ENCODE assay signal across 33 mouse cellular contexts in genomic region chr1:21729131-21729530, GRCm38 (mm10).
"Had no signal": no experiment of that assay in that cellular context is flagged by ENCODE, and none has a peak within 500 bp of the region (broad histone marks: within the 10 kb centered on the region; RNA-seq: fewer than 3 reads in every experiment).

No protein-coding gene starts in this region.

- H3K27me3 ChIP-seq: heart, embryonic 12.5 days; heart, embryonic 13.5 days; heart, embryonic 15.5 days; hindbrain, embryonic 12.5 days; hindbrain, embryonic 13.5 days; hindbrain, embryonic 15.5 days; intestine, embryonic 15.5 days; kidney, embryonic 15.5 days had no signal

- H3K4me2 ChIP-seq: heart, embryonic 12.5 days; heart, embryonic 13.5 days; heart, embryonic 15.5 days; hindbrain, embryonic 12.5 days; hindbrain, embryonic 13.5 days; hindbrain, embryonic 14.5 days; hindbrain, embryonic 15.5 days; intestine, embryonic 15.5 days; kidney, embryonic 15.5 days had no signal

- H3K36me3 ChIP-seq: heart, embryonic 12.5 days; heart, embryonic 13.5 days; heart, embryonic 15.5 days; hindbrain, embryonic 10.5 days; hindbrain, embryonic 12.5 days; hindbrain, embryonic 13.5 days; hindbrain, embryonic 15.5 days; intestine, embryonic 15.5 days; kidney, embryonic 15.5 days had no signal

- DNase-seq: heart, postnatal 10 days; heart, postnatal 14 days; heart, postnatal 36 days; heart, postnatal 4 days; kidney, adult 11 months; kidney, adult 18-20 months; kidney, adult 2 months; kidney, adult 8-10 months; kidney, adult 9 months; kidney, postnatal 10 days; kidney, postnatal 14 days; kidney, postnatal 25 days; kidney, postnatal 36 days; kidney, postnatal 4 days; layer of hippocampus, postnatal 36 days had no signal

- H3K27ac ChIP-seq: heart, embryonic 13.5 days; heart, embryonic 15.5 days; hindbrain, embryonic 10.5 days; hindbrain, embryonic 12.5 days; hindbrain, embryonic 13.5 days; hindbrain, embryonic 14.5 days; hindbrain, embryonic 15.5 days; hindbrain, postnatal 0 days; intestine, embryonic 15.5 days; kidney, embryonic 15.5 days; kidney, postnatal 0 days; left cerebral cortex, adult 2 months had no signal

- ATAC-seq: hindbrain, embryonic 16.5 days; hindbrain, postnatal 0 days; inflammation-experienced regulatory T-cells, adult 6 months; intestine, embryonic 15.5 days; intestine, embryonic 16.5 days; intestine, postnatal 0 days had no signal

- H3K4me3 ChIP-seq: heart, embryonic 12.5 days; heart, embryonic 13.5 days; heart, embryonic 15.5 days; hindbrain, embryonic 10.5 days; hindbrain, embryonic 12.5 days; hindbrain, embryonic 13.5 days; hindbrain, embryonic 15.5 days; intestine, embryonic 15.5 days; kidney, embryonic 15.5 days; layer of hippocampus, adult 2 months; left cerebral cortex, adult 2 months had no signal

- H3K9me3 ChIP-seq: heart, embryonic 12.5 days; heart, embryonic 13.5 days; heart, embryonic 15.5 days; hindbrain, embryonic 10.5 days; hindbrain, embryonic 12.5 days; hindbrain, embryonic 13.5 days; hindbrain, embryonic 15.5 days; intestine, embryonic 15.5 days; kidney, embryonic 15.5 days had no signal

- H3K4me1 ChIP-seq: heart, embryonic 12.5 days; heart, embryonic 13.5 days; heart, embryonic 15.5 days; hindbrain, embryonic 10.5 days; hindbrain, embryonic 12.5 days; hindbrain, embryonic 13.5 days; hindbrain, embryonic 15.5 days; intestine, embryonic 15.5 days; kidney, embryonic 15.5 days had no signal

- H3K9ac ChIP-seq: heart, embryonic 12.5 days; heart, embryonic 13.5 days; heart, embryonic 15.5 days; hindbrain, embryonic 12.5 days; hindbrain, embryonic 13.5 days; hindbrain, embryonic 14.5 days; hindbrain, embryonic 15.5 days; intestine, embryonic 15.5 days; kidney, embryonic 15.5 days had no signal
